Mouse (Mus musculus): ENCODE results near the gene Nif3l1. TPM values are rescaled to one million over a fixed set of nuclear protein-coding genes. Genes with fewer than 3 reads are reported as not detected.

Nif3l1 gene
- 51.6 and 52.9 TPM in 2 replicates for polyA plus RNA-seq (2015; fragmentation: Nextera tagmentation; extraction: Ambion mirVana)

GRCm38 (mm10) chr1:58445143-58445722 lies at the start of gene Nif3l1, which contains the start of gene Ppil3:
TSS of gene Nif3l1 (plus strand) at chr1:58445151.
TSS of gene Ppil3 (minus strand) at chr1:58445486.
- H3K27me3 ChIP-seq, result no peaks in the 10 kb centered on the region
- H3K36me3 ChIP-seq, result peaks cover 44% of the 10 kb centered on the region
- H3K9me3 ChIP-seq, result no peaks in the 10 kb centered on the region
- peak within 1 kb of the TSS; percentile 91 for H3K9ac ChIP-seq
- peak; percentile 89 for ATAC-seq (ENCODE audit: insufficient number of reproducible peaks, insufficient read depth, low FRiP score, low TSS enrichment, low read depth)
- peak within 1 kb of the TSS; percentile 95 for H3K27ac ChIP-seq
- H3K4me2 ChIP-seq, result peak within 1 kb of the TSS; percentile 69
- peak within 1 kb of the TSS; percentile 71 for H3K4me3 ChIP-seq
- WGBS, result under 1% methylated on average over 33 of the region's 33 CpGs
- H3K4me1 ChIP-seq, result peaks cover 17% of the 10 kb centered on the region

GRCm38 (mm10) chr1:58395341-58395740 lies 49.6 kb upstream of the Nif3l1 start:
- H3K9me3 ChIP-seq, result no peaks in the 10 kb centered on the region
- no peak for ATAC-seq (ENCODE audit: insufficient number of reproducible peaks, insufficient read depth, low FRiP score, low TSS enrichment, low read depth)
- no peak overlapping the region for H3K4me2 ChIP-seq
- H3K4me1 ChIP-seq, result peaks cover 22% of the 10 kb centered on the region
- no peak overlapping the region for H3K27ac ChIP-seq
- H3K9ac ChIP-seq, result no peak overlapping the region
- no peak overlapping the region for H3K4me3 ChIP-seq
- no peaks in the 10 kb centered on the region for H3K27me3 ChIP-seq
- 90% methylated on average over 3 of the region's 3 CpGs for WGBS
- H3K36me3 ChIP-seq, result peaks cover 55% of the 10 kb centered on the region

GRCm38 (mm10) chr1:58396179-58396578 lies 48.8 kb upstream of the Nif3l1 start:
- Histone ChIP-seq H3K36me3 (peaks cover 64% of the 10 kb centered on the region), H3K4me1 (peaks cover 21% of the 10 kb centered on the region), H3K27ac (no peak overlapping the region), H3K27me3 (no peaks in the 10 kb centered on the region), H3K4me3 (no peak overlapping the region), H3K9ac (0 out of 2 replicates have a peak overlapping the region, but pooled peaks have one; percentile 16), H3K9me3 (no peaks in the 10 kb centered on the region), H3K4me2 (no peak overlapping the region)
- WGBS, result 95% methylated on average over 1 of the region's 1 CpGs
- no peak for ATAC-seq (ENCODE audit: insufficient number of reproducible peaks, insufficient read depth, low FRiP score, low TSS enrichment, low read depth)

- Histone ChIP-seq H3K27me3 (no peaks in the 10 kb centered on the region), H3K4me1 (peaks cover 12% of the 10 kb centered on the region; the same call in 1 of the 2 replicates), H3K9ac (no peak overlapping the region), H3K36me3 (peaks cover 78% of the 10 kb centered on the region), H3K9me3 (no peaks in the 10 kb centered on the region), H3K27ac (no peak overlapping the region), H3K4me3 (no peak overlapping the region), H3K4me2 (no peak overlapping the region)
- no peak for ATAC-seq (ENCODE audit: insufficient number of reproducible peaks, insufficient read depth, low FRiP score, low TSS enrichment, low read depth)
- 94% methylated on average over 6 of the region's 6 CpGs for WGBS
These were observed 47.2 kb upstream of the Nif3l1 start for GRCm38 (mm10) chr1:58397731-58398130.

- Histone ChIP-seq H3K9me3 (no peaks in the 10 kb centered on the region), H3K36me3 (peaks cover 88% of the 10 kb centered on the region), H3K27me3 (no peaks in the 10 kb centered on the region), H3K4me3 (no peak overlapping the region), H3K4me1 (no peaks in the 10 kb centered on the region), H3K9ac (no peak overlapping the region), H3K27ac (no peak overlapping the region), H3K4me2 (no peak overlapping the region)
- 88% methylated on average over 6 of the region's 6 CpGs for WGBS
- no peak for ATAC-seq (ENCODE audit: insufficient number of reproducible peaks, insufficient read depth, low FRiP score, low TSS enrichment, low read depth)
These were observed 43.6 kb upstream of the Nif3l1 start for GRCm38 (mm10) chr1:58401396-58401795.

GRCm38 (mm10) chr1:58403745-58404144 lies 41.2 kb upstream of the Nif3l1 start:
- WGBS, result 95% methylated on average over 5 of the region's 5 CpGs
- Histone ChIP-seq H3K4me3 (no peak overlapping the region), H3K9ac (no peak overlapping the region), H3K36me3 (peaks cover 83% of the 10 kb centered on the region), H3K27me3 (no peaks in the 10 kb centered on the region), H3K4me1 (no peaks in the 10 kb centered on the region), H3K9me3 (no peaks in the 10 kb centered on the region), H3K4me2 (no peak overlapping the region), H3K27ac (no peak overlapping the region)
- no peak for ATAC-seq (ENCODE audit: insufficient number of reproducible peaks, insufficient read depth, low FRiP score, low TSS enrichment, low read depth)

GRCm38 (mm10) chr1:58407321-58407720 lies 37.6 kb upstream of the Nif3l1 start:
- Histone ChIP-seq H3K4me3 (no peak overlapping the region), H3K36me3 (peaks cover 77% of the 10 kb centered on the region), H3K4me1 (no peaks in the 10 kb centered on the region), H3K4me2 (no peak overlapping the region), H3K9me3 (no peaks in the 10 kb centered on the region), H3K27me3 (no peaks in the 10 kb centered on the region), H3K27ac (no peak overlapping the region), H3K9ac (no peak overlapping the region)
- WGBS, result 97% methylated on average over 7 of the region's 7 CpGs
- no peak for ATAC-seq (ENCODE audit: insufficient number of reproducible peaks, insufficient read depth, low FRiP score, low TSS enrichment, low read depth)

- Histone ChIP-seq H3K9ac (no peak overlapping the region), H3K4me1 (no peaks in the 10 kb centered on the region), H3K4me3 (no peak overlapping the region), H3K9me3 (no peaks in the 10 kb centered on the region), H3K27me3 (no peaks in the 10 kb centered on the region), H3K27ac (no peak overlapping the region), H3K4me2 (no peak overlapping the region), H3K36me3 (peaks cover 77% of the 10 kb centered on the region)
- ATAC-seq (ENCODE audit: insufficient number of reproducible peaks, insufficient read depth, low FRiP score, low TSS enrichment, low read depth), result no peak
- WGBS, result 82% methylated on average over 6 of the region's 6 CpGs
These were observed 36.8 kb upstream of the Nif3l1 start for GRCm38 (mm10) chr1:58408141-58408540.

- H3K27me3 ChIP-seq, result no peaks in the 10 kb centered on the region
- H3K4me3 ChIP-seq, result no peak overlapping the region
- H3K27ac ChIP-seq, result 0 out of 2 replicates have a peak overlapping the region, but pooled peaks have one; percentile 16
- H3K36me3 ChIP-seq, result peaks cover 77% of the 10 kb centered on the region
- no peaks in the 10 kb centered on the region for H3K9me3 ChIP-seq
- WGBS, result 81% methylated on average over 5 of the region's 5 CpGs
- no peak for ATAC-seq (ENCODE audit: insufficient number of reproducible peaks, insufficient read depth, low FRiP score, low TSS enrichment, low read depth)
- no peaks in the 10 kb centered on the region for H3K4me1 ChIP-seq
- no peak overlapping the region for H3K4me2 ChIP-seq
- no peak overlapping the region for H3K9ac ChIP-seq
These were observed 35.3 kb upstream of the Nif3l1 start for GRCm38 (mm10) chr1:58409553-58410197.

GRCm38 (mm10) chr1:58410198-58410588 lies 34.8 kb upstream of the Nif3l1 start:
- Histone ChIP-seq H3K9me3 (no peaks in the 10 kb centered on the region), H3K36me3 (peaks cover 81% of the 10 kb centered on the region), H3K27ac (0 out of 2 replicates have a peak overlapping the region, but pooled peaks have one; percentile 16), H3K27me3 (no peaks in the 10 kb centered on the region), H3K9ac (no peak overlapping the region), H3K4me2 (no peak overlapping the region), H3K4me1 (no peaks in the 10 kb centered on the region), H3K4me3 (no peak overlapping the region)
- no peak for ATAC-seq (ENCODE audit: insufficient number of reproducible peaks, insufficient read depth, low FRiP score, low TSS enrichment, low read depth)
- 80% methylated on average over 3 of the region's 3 CpGs for WGBS

- H3K4me3 ChIP-seq, result no peak overlapping the region
- H3K27ac ChIP-seq, result no peak overlapping the region
- no peak for ATAC-seq (ENCODE audit: insufficient number of reproducible peaks, insufficient read depth, low FRiP score, low TSS enrichment, low read depth)
- H3K9me3 ChIP-seq, result no peaks in the 10 kb centered on the region
- no peak overlapping the region for H3K4me2 ChIP-seq
- peaks cover 81% of the 10 kb centered on the region for H3K36me3 ChIP-seq
- WGBS, result 92% methylated on average over 7 of the region's 7 CpGs
- H3K9ac ChIP-seq, result no peak overlapping the region
- no peaks in the 10 kb centered on the region for H3K4me1 ChIP-seq
- H3K27me3 ChIP-seq, result no peaks in the 10 kb centered on the region
These were observed 34.2 kb upstream of the Nif3l1 start for GRCm38 (mm10) chr1:58410776-58411175.

GRCm38 (mm10) chr1:58415442-58415841 lies 29.5 kb upstream of the Nif3l1 start:
- Histone ChIP-seq H3K4me1 (0 out of 2 replicates have a peak, but pooled peaks cover 2% of the 10 kb centered on the region), H3K27me3 (no peaks in the 10 kb centered on the region), H3K27ac (no peak overlapping the region), H3K9me3 (no peaks in the 10 kb centered on the region), H3K36me3 (peaks cover 90% of the 10 kb centered on the region), H3K9ac (no peak overlapping the region), H3K4me3 (no peak overlapping the region), H3K4me2 (no peak overlapping the region)
- 32% methylated on average over 1 of the region's 1 CpGs for WGBS
- ATAC-seq (ENCODE audit: insufficient number of reproducible peaks, insufficient read depth, low FRiP score, low TSS enrichment, low read depth), result no peak

Measured in embryonic facial prominence, embryonic 13.5 days (tissue).